Mouse (Mus musculus): Measurements from ENCODE around the gene Tek.

DNA sequence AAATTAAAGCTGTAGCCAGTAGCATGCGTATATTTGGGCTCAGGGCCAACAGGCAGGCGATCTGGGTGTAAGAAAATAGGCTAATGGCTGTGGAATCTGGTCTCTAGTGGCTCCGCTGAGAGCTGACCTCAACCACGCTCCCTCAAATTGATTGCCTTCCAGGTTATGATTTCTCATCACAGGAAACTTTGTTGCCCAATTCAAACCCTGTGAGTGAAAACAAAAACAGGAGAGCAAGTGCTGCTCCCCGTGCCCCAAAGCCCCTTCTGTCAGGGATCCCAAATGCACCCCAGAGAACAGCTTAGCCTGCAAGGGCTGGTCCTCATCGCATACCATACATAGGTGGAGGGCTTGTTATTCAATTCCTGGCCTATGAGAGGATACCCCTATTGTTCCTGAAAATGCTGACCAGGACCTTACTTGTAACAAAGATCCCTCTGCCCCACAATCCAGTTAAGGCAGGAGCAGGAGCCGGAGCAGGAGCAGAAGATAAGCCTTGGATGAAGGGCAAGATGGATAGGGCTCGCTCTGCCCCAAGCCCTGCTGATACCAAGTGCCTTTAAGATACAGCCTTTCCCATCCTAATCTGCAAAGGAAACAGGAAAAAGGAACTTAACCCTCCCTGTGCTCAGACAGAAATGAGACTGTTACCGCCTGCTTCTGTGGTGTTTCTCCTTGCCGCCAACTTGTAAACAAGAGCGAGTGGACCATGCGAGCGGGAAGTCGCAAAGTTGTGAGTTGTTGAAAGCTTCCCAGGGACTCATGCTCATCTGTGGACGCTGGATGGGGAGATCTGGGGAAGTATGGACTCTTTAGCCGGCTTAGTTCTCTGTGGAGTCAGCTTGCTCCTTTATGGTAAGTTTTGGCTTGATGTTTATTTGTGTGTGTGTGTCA lies at the start of gene Tek:
- TF ChIP-seq CTCF (IDR thresholded peaks at IDR 0.05 in 2 of 3, conservative IDR thresholded peaks at IDR 0.05 in 1 of 3; ENCODE audit: control insufficient read depth in 1 of 3, insufficient read depth in 1 of 3, low read depth in 2 of 3, low read length in 3 of 3, poor library complexity in 1 of 3, severe bottlenecking in 1 of 3): no peak
- TF ChIP-seq JUND (IDR thresholded peaks at IDR 0.05; ENCODE audit: low read depth, low read length): no peak
- TF ChIP-seq TAL1 (IDR thresholded peaks at IDR 0.05; ENCODE audit: low read length): no peak
- no peak for TF ChIP-seq TBP (IDR thresholded peaks at IDR 0.05; ENCODE audit: low read depth, low read length)
- no peak for TF ChIP-seq POLR2AphosphoS2 (IDR thresholded peaks at IDR 0.05; ENCODE audit: low read length)
- no peak for TF ChIP-seq GATA1 (IDR thresholded peaks at IDR 0.05; ENCODE audit: low read depth, low read length)
- TF ChIP-seq EP300 (IDR thresholded peaks at IDR 0.05; ENCODE audit: low read depth in 1 of 2, low read length in 2 of 2): no peak
- no peak for TF ChIP-seq MXI1 (IDR thresholded peaks at IDR 0.05; ENCODE audit: low read depth, low read length)
- TF ChIP-seq RCOR1 (IDR thresholded peaks at IDR 0.05; ENCODE audit: low read depth, low read length): no peak
- TF ChIP-seq ZMIZ1 (IDR thresholded peaks at IDR 0.05; ENCODE audit: low read depth, low read length): no peak
- no peak for TF ChIP-seq MYC (IDR thresholded peaks at IDR 0.05; ENCODE audit: low read depth, low read length)
- no peak for TF ChIP-seq USF2 (IDR thresholded peaks at IDR 0.05; ENCODE audit: borderline replicate concordance in 1 of 2, insufficient read depth in 1 of 2, low read depth in 1 of 2, low read length in 2 of 2)
- TF ChIP-seq POLR2A (IDR thresholded peaks at IDR 0.05; ENCODE audit: control insufficient read depth in 1 of 2, insufficient read depth in 1 of 2, low read depth in 1 of 2, low read length in 2 of 2, poor library complexity in 1 of 2): no peak
